Mouse (Mus musculus): ENCODE measurements around the gene Arhgap9.

Gene Arhgap9

GRCm38 (mm10) chr10:127321621-127322020 is at the start of gene Arhgap9:
Arhgap9 (plus strand) TSS chr10:127321964.
- no peak for DNase-seq (ENCODE audit: low read depth, low spot score)

GRCm38 (mm10) chr10:127272371-127272770 is 49.4 kb upstream of the Arhgap9 start:
- DNase-seq (ENCODE audit: low read depth, low spot score), result no peak

GRCm38 (mm10) chr10:127274261-127275022 is 47.3 kb upstream of the Arhgap9 start:
- no peak for DNase-seq (ENCODE audit: low read depth, low spot score)

- peak; percentile 20 for DNase-seq (ENCODE audit: low read depth, low spot score)
These were observed 42.0 kb upstream of the Arhgap9 start for GRCm38 (mm10) chr10:127279730-127280129.

- no peak for DNase-seq (ENCODE audit: low read depth, low spot score)
These were observed 40.4 kb upstream of the Arhgap9 start for GRCm38 (mm10) chr10:127281316-127281715.

GRCm38 (mm10) chr10:127282620-127283215 is 39.0 kb upstream of the Arhgap9 start:
- no peak for DNase-seq (ENCODE audit: low read depth, low spot score)

- DNase-seq (ENCODE audit: low read depth, low spot score), result no peak
These were observed 37.6 kb upstream of the Arhgap9 start for GRCm38 (mm10) chr10:127284105-127284622.

- no peak for DNase-seq (ENCODE audit: low read depth, low spot score)
These were observed 36.9 kb upstream of the Arhgap9 start for GRCm38 (mm10) chr10:127284724-127285500.

GRCm38 (mm10) chr10:127285644-127286043 is 36.1 kb upstream of the Arhgap9 start:
- no peak for DNase-seq (ENCODE audit: low read depth, low spot score)

- DNase-seq (ENCODE audit: low read depth, low spot score), result no peak
These were observed 35.6 kb upstream of the Arhgap9 start for GRCm38 (mm10) chr10:127286194-127286593.

- no peak for DNase-seq (ENCODE audit: low read depth, low spot score)
These were observed 35.0 kb upstream of the Arhgap9 start for GRCm38 (mm10) chr10:127286730-127287129.

GRCm38 (mm10) chr10:127287271-127287935 is 34.4 kb upstream of the Arhgap9 start:
- DNase-seq (ENCODE audit: low read depth, low spot score), result peak; percentile 19

- no peak for DNase-seq (ENCODE audit: low read depth, low spot score)
These were observed 33.8 kb upstream of the Arhgap9 start for GRCm38 (mm10) chr10:127287936-127288293.

GRCm38 (mm10) chr10:127288328-127288799 is 33.4 kb upstream of the Arhgap9 start:
- DNase-seq (ENCODE audit: low read depth, low spot score), result peak; percentile 59

GRCm38 (mm10) chr10:127288800-127289572 is 32.8 kb upstream of the Arhgap9 start, which contains the start of gene Mbd6:
Mbd6 (minus strand) TSS chr10:127289018.
- DNase-seq (ENCODE audit: low read depth, low spot score), result peak; percentile 87

- peak; percentile 87 for DNase-seq (ENCODE audit: low read depth, low spot score)
These were observed 32.1 kb upstream of the Arhgap9 start for GRCm38 (mm10) chr10:127289573-127290191.

- peak; percentile 100 for DNase-seq (ENCODE audit: low read depth, low spot score)
These were observed 31.3 kb upstream of the Arhgap9 start for GRCm38 (mm10) chr10:127290307-127290929.

- DNase-seq (ENCODE audit: low read depth, low spot score), result no peak
These were observed 30.6 kb upstream of the Arhgap9 start for GRCm38 (mm10) chr10:127290930-127291880.

All from 3T3-L1 (cell line).